Mouse (Mus musculus) CH12.LX (cell line): ENCODE data around the gene Zfp324. TPM values are rescaled to one million over a fixed set of nuclear protein-coding genes. Genes with fewer than 3 reads are reported as not detected.
A peak's percentile ranks its signal among the peaks of the same experiment; 100 is the strongest.

Experiments used
- DNase-seq: peaks from one replicate; pipeline ENCODE4 v3.0.0-alpha.2; 2013; ENCODE audit errors: extremely low read depth
- H3K27ac ChIP-seq: 2 replicates; pipeline ENCODE4 v1.5.1; 2012; ENCODE audit warnings: low read depth, mild to moderate bottlenecking, control low read depth, moderate library complexity; ENCODE audit not compliant: insufficient read depth
- H3K27me3 ChIP-seq: replicated peaks from 2 replicates; pipeline ENCODE3; 2012; ENCODE audit warnings: inconsistent platforms
- H3K36me3 ChIP-seq, 2 experiments: replicated peaks in 1 of 2; 2 replicates each; pipeline versions ENCODE3 to v1.6.1; 2012; ENCODE audit warnings: inconsistent platforms in 1 of 2, low read length in 1 of 2, mild to moderate bottlenecking in 1 of 2, mixed read lengths in 1 of 2, moderate library complexity in 1 of 2; ENCODE audit not compliant: control insufficient read depth in 1 of 2, insufficient read depth in 1 of 2
- H3K4me1 ChIP-seq, 2 experiments: 2 replicates each; pipeline ENCODE4 v1.6.1; 2012; ENCODE audit warnings: inconsistent platforms in 1 of 2, moderate library complexity in 1 of 2; ENCODE audit not compliant: insufficient read depth in 2 of 2, control insufficient read depth in 1 of 2
- H3K4me2 ChIP-seq: 2 replicates; pipeline ENCODE4 v1.6.1; 2012; ENCODE audit warnings: low read depth, mild to moderate bottlenecking, control low read depth; ENCODE audit not compliant: poor library complexity, insufficient read depth, severe bottlenecking
- H3K4me3 ChIP-seq, 3 experiments: fragments of 150-350 bp in 1 of 3; sonication (generic) in 1 of 3; replicated peaks in 1 of 3; 2 replicates each; pipeline versions ENCODE3 to v1.5.1; 2011 to 2012; ENCODE audit warnings: low read depth in 2 of 3, low read length in 2 of 3, mild to moderate bottlenecking in 2 of 3, moderate library complexity in 2 of 3, control low read depth in 1 of 3, improper control_type of control experiment in 1 of 3, inconsistent platforms in 1 of 3, mixed read lengths in 1 of 3; ENCODE audit not compliant: poor library complexity in 1 of 3
- H3K79me2 ChIP-seq: replicated peaks from 2 replicates; pipeline ENCODE4 v1.6.1; 2012; ENCODE audit warnings: mild to moderate bottlenecking, moderate library complexity; ENCODE audit not compliant: control insufficient read depth, poor library complexity, insufficient read depth, severe bottlenecking; ENCODE audit errors: extremely low read depth
- H3K9ac ChIP-seq: 2 replicates; pipeline ENCODE4 v1.6.1; 2012; ENCODE audit warnings: low read depth, mild to moderate bottlenecking, control low read depth, moderate library complexity; ENCODE audit not compliant: insufficient read depth
- H3K9me3 ChIP-seq: replicated peaks from 2 replicates; pipeline ENCODE3; 2012; ENCODE audit warnings: low read length, inconsistent platforms, mixed read lengths
- CHD2 ChIP-seq: IDR thresholded peaks from 2 replicates; pipeline ENCODE4 v1.6.1; 2011; ENCODE audit warnings: low read length, improper control_type of control experiment
- CTCF ChIP-seq, 2 experiments: IDR thresholded peaks in 1 of 2; conservative IDR thresholded peaks in 1 of 2; 2 replicates each; pipeline ENCODE4 v1.5.1; 2011 to 2012; ENCODE audit warnings: low read depth in 2 of 2, low read length in 2 of 2, improper control_type of control experiment in 1 of 2, inconsistent platforms in 1 of 2, mild to moderate bottlenecking in 1 of 2, moderate library complexity in 1 of 2
- E2F4 ChIP-seq: IDR thresholded peaks from 2 replicates; pipeline ENCODE4 v1.6.1; 2011; ENCODE audit warnings: low read depth, low read length, improper control_type of control experiment; ENCODE audit not compliant: insufficient replicate concordance
- ELF1 ChIP-seq: IDR thresholded peaks from 2 replicates; pipeline ENCODE4 v1.6.1; 2014; ENCODE audit warnings: low read depth, mild to moderate bottlenecking, inconsistent platforms, low read length, improper control_type of control experiment
- EP300 ChIP-seq: IDR thresholded peaks from 2 replicates; pipeline ENCODE4 v1.6.1; 2011; ENCODE audit warnings: low read length, improper control_type of control experiment
- HCFC1 ChIP-seq: IDR thresholded peaks from 2 replicates; pipeline ENCODE4 v1.6.1; 2012; ENCODE audit warnings: low read depth, mild to moderate bottlenecking, inconsistent platforms, low read length, improper control_type of control experiment
- IRF4 ChIP-seq: IDR thresholded peaks from 2 replicates; pipeline ENCODE4 v1.6.1; 2014; ENCODE audit warnings: low read depth, mild to moderate bottlenecking, inconsistent platforms, low read length, improper control_type of control experiment
- KAT2A ChIP-seq: IDR thresholded peaks from 2 replicates; pipeline ENCODE4 v1.6.1; 2012; ENCODE audit warnings: low read length, improper control_type of control experiment, inconsistent platforms; ENCODE audit not compliant: insufficient replicate concordance
- MAFK ChIP-seq: IDR thresholded peaks from 2 replicates; pipeline ENCODE4 v1.6.1; 2011; ENCODE audit warnings: low read length, improper control_type of control experiment; ENCODE audit not compliant: insufficient replicate concordance
- MAX ChIP-seq: IDR thresholded peaks from 2 replicates; pipeline ENCODE4 v1.6.1; 2011; ENCODE audit warnings: low read length, improper control_type of control experiment
- MEF2A ChIP-seq: IDR thresholded peaks from 2 replicates; pipeline ENCODE4 v1.6.1; 2014; ENCODE audit warnings: low read depth, mild to moderate bottlenecking, inconsistent platforms, low read length, improper control_type of control experiment, borderline replicate concordance
- MXI1 ChIP-seq: IDR thresholded peaks from 2 replicates; pipeline ENCODE4 v1.6.1; 2011; ENCODE audit warnings: mild to moderate bottlenecking, low read depth, low read length, improper control_type of control experiment
- MYC ChIP-seq: IDR thresholded peaks from 2 replicates; pipeline ENCODE4 v1.6.1; 2011; ENCODE audit warnings: low read depth, mild to moderate bottlenecking, improper control_type of control experiment, low read length
- NELFE ChIP-seq: IDR thresholded peaks from 2 replicates; pipeline ENCODE4 v1.6.1; 2011; ENCODE audit warnings: low read depth, low read length, improper control_type of control experiment
- NRF1 ChIP-seq: IDR thresholded peaks from 2 replicates; pipeline ENCODE4 v1.6.1; 2014; ENCODE audit warnings: low read depth, mild to moderate bottlenecking, inconsistent platforms, low read length, improper control_type of control experiment, moderate library complexity
- POLR2A ChIP-seq: IDR thresholded peaks from 2 replicates; pipeline ENCODE4 v1.6.1; 2011; ENCODE audit warnings: low read depth, mild to moderate bottlenecking, improper control_type of control experiment, low read length
- POLR2AphosphoS2 ChIP-seq: IDR thresholded peaks from 2 replicates; pipeline ENCODE4 v1.6.1; 2011; ENCODE audit warnings: low read depth, low read length, improper control_type of control experiment
- RAD21 ChIP-seq: IDR thresholded peaks from 2 replicates; pipeline ENCODE4 v1.6.1; 2011; ENCODE audit warnings: low read depth, mild to moderate bottlenecking, low read length, improper control_type of control experiment, moderate library complexity
- SIN3A ChIP-seq: IDR thresholded peaks from 2 replicates; pipeline ENCODE4 v1.6.1; 2012; ENCODE audit warnings: low read length, improper control_type of control experiment, inconsistent platforms
- TBP ChIP-seq: conservative IDR thresholded peaks from 2 replicates; pipeline ENCODE4 v1.6.1; 2011; ENCODE audit warnings: low read depth, low read length, improper control_type of control experiment
- TCF12 ChIP-seq: IDR thresholded peaks from 2 replicates; pipeline ENCODE4 v1.6.1; 2014; ENCODE audit warnings: low read depth, mild to moderate bottlenecking, inconsistent platforms, low read length, improper control_type of control experiment
- USF1 ChIP-seq: IDR thresholded peaks from 2 replicates; pipeline ENCODE4 v1.6.1; 2014; ENCODE audit warnings: low read depth, mild to moderate bottlenecking, inconsistent platforms, low read length, improper control_type of control experiment
- ZC3H11A ChIP-seq: IDR thresholded peaks from 2 replicates; pipeline ENCODE4 v1.6.1; 2012; ENCODE audit warnings: low read depth, mild to moderate bottlenecking, inconsistent platforms, low read length, improper control_type of control experiment
- ZMIZ1 ChIP-seq: IDR thresholded peaks from 2 replicates; pipeline ENCODE4 v1.6.1; 2012; ENCODE audit warnings: low read depth, mild to moderate bottlenecking, inconsistent platforms, low read length, improper control_type of control experiment
- dilution Hi-C: fragments of 300-500 bp; cut with MboI; formaldehyde crosslinking; loops from 2 replicates; pipeline ENCODE4 v1.14.3; 2020; ENCODE audit warnings: low sequenced_read_pairs; ENCODE audit not compliant: extremely low pct_unique_long_range_greater_than_20kb, extremely low pct_ligation_motif_present
- in situ Hi-C: fragments of 300-500 bp; cut with MboI; formaldehyde crosslinking; loops from 3 replicates; pipeline ENCODE4 v1.14.3; 2019; ENCODE audit warnings: low sequenced_read_pairs, low pct_ligation_motif_present, low pct_unique_long_range_greater_than_20kb, mixed read lengths
- polyA plus RNA-seq: library from polyadenylated mRNA; unstranded; fragments of >175 nt; gene quantifications from 2 replicates; pipeline ENCODE4 v1.2.1, GENCODE M21; 2012; ENCODE audit warnings: low read depth; ENCODE audit not compliant: insufficient read length
- total RNA-seq, 2 experiments: library from RNA; depleted of rRNA; stranded (reverse); fragments of 300-350 nt in 1 of 2; fragments of >200 nt in 1 of 2; gene quantifications; 2 replicates each; pipeline ENCODE4 v1.2.3; 2012 to 2014

Zfp324 gene
- total and polyA plus RNA-seq, 3 experiments: 3.8 to 7.3 (median 6.4) TPM

DNA sequence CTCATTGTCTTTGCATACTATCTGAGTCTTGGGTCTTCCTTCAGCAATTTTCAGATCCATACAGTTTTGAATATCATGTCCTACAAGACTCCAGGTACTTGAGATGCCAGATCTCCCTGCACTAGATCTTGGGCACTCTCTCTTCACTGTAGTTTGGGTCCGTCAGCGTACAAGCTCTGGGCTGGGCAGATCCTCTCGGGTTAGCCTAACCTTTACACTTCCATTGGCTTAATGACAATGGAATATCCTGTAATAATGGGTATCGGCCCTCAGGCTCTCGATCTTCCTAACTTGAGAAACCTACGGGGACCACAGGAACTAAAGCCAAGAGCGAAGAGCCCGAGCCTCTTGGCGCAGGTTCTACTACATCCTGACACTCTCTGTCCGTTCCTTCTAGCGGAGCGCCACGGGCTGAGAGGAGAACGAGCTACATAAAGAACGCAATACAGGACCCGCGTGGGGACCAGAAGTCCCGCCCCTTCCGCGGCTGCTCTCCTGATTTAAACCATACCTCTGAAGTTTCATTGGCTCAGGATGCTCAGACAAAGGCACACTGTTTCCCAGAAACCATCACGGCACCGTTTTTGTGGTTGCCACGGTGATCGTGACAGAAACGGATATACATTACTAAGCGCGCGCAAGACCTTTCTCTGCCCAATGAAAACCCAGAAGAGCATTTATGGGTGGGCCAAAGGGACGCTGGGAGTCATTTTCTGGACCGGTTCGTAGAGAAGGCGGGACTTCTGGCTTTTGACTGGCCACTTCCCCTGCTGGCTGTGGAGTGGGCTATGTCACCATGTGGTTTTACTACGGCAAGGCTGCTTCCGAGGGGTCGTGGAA lies 16.4 kb upstream of the Zfp324 start:
- in situ Hi-C loops: no loop called here

GRCm38 (mm10) chr7:12949872-12950229 lies 15.8 kb upstream of the Zfp324 start:
- Histone ChIP-seq H3K9me3 (no peaks in the 10 kb centered on the region), H3K4me2 (peak overlapping the region; percentile 89), H3K4me1 (peaks cover 0 to 33% of the 10 kb centered on the region in 2 experiments; a peak in 3 of 4 replicates), H3K79me2 (no peaks in the 10 kb centered on the region), H3K9ac (peak overlapping the region; percentile 87), H3K27ac (peak overlapping the region; percentile 33), H3K4me3 (peak overlapping the region; percentile 67 to 87 (median 78)), H3K36me3 (no peaks in the 10 kb centered on the region), H3K27me3 (no peaks in the 10 kb centered on the region)
- no peak for TF ChIP-seq MAX
- TF ChIP-seq SIN3A: peak; percentile 3
- no peak for TF ChIP-seq MYC
- TF ChIP-seq RAD21: no peak
- TF ChIP-seq POLR2A: no peak
- no peak for TF ChIP-seq MEF2A
- peak; percentile 4; the same call in 1 of the 2 replicates for TF ChIP-seq IRF4
- in situ Hi-C loops (no loop called here), dilution Hi-C loops (no loop called here)
- no peak for DNase-seq

More for the DNA sequence above, 16.4 kb upstream of the Zfp324 start:
- Histone ChIP-seq H3K27me3 (no peaks in the 10 kb centered on the region), H3K79me2 (no peaks in the 10 kb centered on the region), H3K9ac (peak overlapping the region; percentile 88), H3K4me2 (peak overlapping the region; percentile 96), H3K9me3 (no peaks in the 10 kb centered on the region), H3K4me3 (peak overlapping the region; percentile 67 to 87 (median 78)), H3K27ac (peak overlapping the region; percentile 33), H3K36me3 (no peaks in the 10 kb centered on the region), H3K4me1 (peaks cover 0 to 29% of the 10 kb centered on the region in 2 experiments; a peak in 3 of 4 replicates)
- DNase-seq: peak; percentile 99
- dilution Hi-C loops: no loop called here
- no peak for TF ChIP-seq MAFK
- no peak for TF ChIP-seq USF1
- peak; percentile 63 for TF ChIP-seq TBP
- TF ChIP-seq HCFC1: peak; percentile 77
- no peak for TF ChIP-seq EP300
- TF ChIP-seq NRF1: peak; percentile 72
- TF ChIP-seq RAD21: no peak
- TF ChIP-seq POLR2A: peak; percentile 89
- TF ChIP-seq MYC: peak; percentile 88; the same call in 1 of the 2 replicates
- peak; percentile 67 for TF ChIP-seq ELF1
- TF ChIP-seq NELFE: peak; percentile 82
- 0 out of 2 replicates have a peak, but pooled peaks have one; percentile 39 for TF ChIP-seq POLR2AphosphoS2
- TF ChIP-seq MAX: peak; percentile 76
- TF ChIP-seq TCF12: peak; percentile 51; the same call in 1 of the 2 replicates
- TF ChIP-seq CTCF (conservative IDR thresholded peaks at IDR 0.05 in 1 of 2, IDR thresholded peaks at IDR 0.05 in 1 of 2; ENCODE audit: low read depth in 2 of 2, low read length in 2 of 2): no peak
- peak; percentile 35; the same call in 1 of the 2 replicates for TF ChIP-seq CHD2
- peak; percentile 69; the same call in 1 of the 2 replicates for TF ChIP-seq ZMIZ1
- TF ChIP-seq ZC3H11A: no peak
- peak; percentile 50; the same call in 1 of the 2 replicates for TF ChIP-seq KAT2A
- TF ChIP-seq E2F4: peak; percentile 91; the same call in 1 of the 2 replicates
- peak; percentile 93 for TF ChIP-seq SIN3A
- TF ChIP-seq MXI1: peak; percentile 92
- TF ChIP-seq, all 38 proteins: peak for 16
